Mouse (Mus musculus): ENCODE data around the gene Srrt. TPM values are rescaled to one million over a fixed set of nuclear protein-coding genes. Genes with fewer than 3 reads are reported as not detected.

Srrt gene
- 90.7 and 94.3 TPM in 2 replicates for polyA plus RNA-seq (2015; fragmentation: Nextera tagmentation; extraction: Ambion mirVana)

- under 1% methylated on average over 53 of the region's 72 CpGs for WGBS
- no peaks in the 10 kb centered on the region for H3K9me3 ChIP-seq (replicated peaks)
- peak within 1 kb of the TSS; percentile 95 for H3K9ac ChIP-seq (replicated peaks)
- ATAC-seq (ENCODE audit: low FRiP score): peak; percentile 89
- H3K4me2 ChIP-seq: peak within 1 kb of the TSS; percentile 64
- H3K27ac ChIP-seq (replicated peaks): peak within 1 kb of the TSS; percentile 94
- no peaks in the 10 kb centered on the region for H3K27me3 ChIP-seq (replicated peaks)
- peak within 1 kb of the TSS; percentile 77 for H3K4me3 ChIP-seq (replicated peaks)
- peaks cover 46% of the 10 kb centered on the region for H3K4me1 ChIP-seq
- H3K36me3 ChIP-seq: peaks cover 29% of the 10 kb centered on the region
Measured at GRCm38 (mm10) chr5:137307071-137307912, at the start of gene Srrt. Gene Srrt (minus strand): TSS chr5:137307674.

DNA sequence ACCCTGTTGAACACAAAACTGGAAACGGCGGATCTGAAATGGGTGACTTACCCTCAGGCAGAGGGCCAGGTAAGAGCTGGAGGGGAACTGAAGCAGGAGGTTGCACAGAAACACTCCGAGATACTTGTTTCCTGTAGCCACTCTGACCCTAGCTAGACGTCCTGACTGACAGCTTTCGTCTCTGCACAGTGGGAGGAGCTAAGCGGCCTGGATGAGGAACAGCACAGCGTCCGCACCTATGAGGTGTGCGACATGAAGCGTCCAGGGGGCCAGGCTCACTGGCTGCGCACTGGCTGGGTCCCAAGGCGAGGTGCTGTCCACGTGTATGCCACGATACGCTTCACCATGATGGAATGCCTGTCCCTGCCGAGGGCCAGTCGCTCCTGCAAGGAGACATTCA, 46.6 kb upstream of the Srrt start:
- Histone ChIP-seq H3K4me3 (replicated peaks) (no peak overlapping the region), H3K4me1 (peaks cover 33% of the 10 kb centered on the region)
- 92% methylated on average over 17 of the region's 17 CpGs for WGBS

GRCm38 (mm10) chr5:137352011-137352975, 44.8 kb upstream of the Srrt start:
- peak overlapping the region; percentile 54 for H3K4me3 ChIP-seq (replicated peaks)
- H3K27me3 ChIP-seq (replicated peaks): peaks cover 26% of the 10 kb centered on the region
- 26% methylated on average over 16 of the region's 16 CpGs for WGBS
- H3K36me3 ChIP-seq: no peaks in the 10 kb centered on the region
- peak overlapping the region; percentile 94 for H3K4me2 ChIP-seq
- H3K27ac ChIP-seq (replicated peaks): no peak overlapping the region
- no peaks in the 10 kb centered on the region for H3K9me3 ChIP-seq (replicated peaks)
- H3K9ac ChIP-seq (replicated peaks): no peak overlapping the region
- ATAC-seq (ENCODE audit: low FRiP score): no peak
- peaks cover 43% of the 10 kb centered on the region for H3K4me1 ChIP-seq

More for the DNA sequence above, 46.6 kb upstream of the Srrt start:
- no peaks in the 10 kb centered on the region for H3K36me3 ChIP-seq
- H3K27me3 ChIP-seq (replicated peaks): peaks cover 20% of the 10 kb centered on the region
- H3K9me3 ChIP-seq (replicated peaks): no peaks in the 10 kb centered on the region
- no peak for ATAC-seq (ENCODE audit: low FRiP score)
- H3K9ac ChIP-seq (replicated peaks): no peak overlapping the region
- no peak overlapping the region for H3K27ac ChIP-seq (replicated peaks)
- H3K4me2 ChIP-seq: no peak overlapping the region

DNA sequence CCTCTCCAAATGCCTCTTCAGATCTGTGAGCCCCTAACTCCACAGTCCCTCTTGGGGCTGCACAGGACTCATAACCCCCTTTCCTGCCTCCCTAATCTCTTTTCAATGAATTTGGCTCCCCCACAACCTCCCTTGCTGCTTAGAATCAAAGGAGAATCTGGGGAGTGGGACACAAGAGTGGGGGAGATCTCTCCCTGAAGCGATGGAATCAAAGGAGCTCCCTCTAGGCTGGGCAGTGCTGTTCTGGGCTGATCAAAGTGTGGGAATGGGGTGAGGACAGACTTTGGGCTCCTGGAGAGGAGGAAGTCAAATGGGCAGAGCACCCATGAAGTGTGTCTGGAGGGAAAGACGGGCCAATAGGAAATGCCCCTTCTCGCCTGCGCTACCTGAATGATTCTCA, 43.9 kb upstream of the Srrt start:
- Histone ChIP-seq H3K9me3 (replicated peaks) (no peaks in the 10 kb centered on the region), H3K4me1 (peaks cover 43% of the 10 kb centered on the region), H3K9ac (replicated peaks) (peak overlapping the region; percentile 68), H3K4me2 (peak overlapping the region; percentile 94), H3K27me3 (replicated peaks) (peaks cover 26% of the 10 kb centered on the region), H3K36me3 (no peaks in the 10 kb centered on the region), H3K27ac (replicated peaks) (peak overlapping the region; percentile 15; the same call in 1 of the 2 replicates), H3K4me3 (replicated peaks) (peak overlapping the region; percentile 54)
- ATAC-seq (ENCODE audit: low FRiP score): no peak
- WGBS: 13% methylated on average over 4 of the region's 4 CpGs

DNA sequence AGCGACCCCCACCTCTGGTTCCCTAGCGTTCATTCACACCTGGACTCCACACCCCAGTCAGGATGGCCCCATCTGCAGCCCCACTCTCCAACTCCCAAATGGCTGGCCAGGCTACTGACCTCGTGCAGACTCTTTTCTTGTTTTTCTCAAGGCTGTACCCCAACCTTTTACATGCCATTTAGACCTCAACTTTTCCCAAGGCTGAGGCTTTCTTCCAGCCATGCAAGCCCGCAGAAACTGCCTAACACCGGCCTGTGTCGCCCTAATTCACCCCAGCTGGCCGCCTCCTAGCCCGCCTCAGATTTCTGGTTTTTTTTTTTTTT, 43.5 kb upstream of the Srrt start:
- H3K27ac ChIP-seq (replicated peaks): peak overlapping the region; percentile 15; the same call in 1 of the 2 replicates
- WGBS: 4% methylated on average over 7 of the region's 8 CpGs
- peaks cover 26% of the 10 kb centered on the region for H3K27me3 ChIP-seq (replicated peaks)

GRCm38 (mm10) chr5:137350205-137351057, 43.0 kb upstream of the Srrt start:
- under 1% methylated on average over 55 of the region's 55 CpGs for WGBS
- Histone ChIP-seq H3K27me3 (replicated peaks) (peaks cover 26% of the 10 kb centered on the region), H3K9ac (replicated peaks) (peak overlapping the region; percentile 68), H3K4me3 (replicated peaks) (peak overlapping the region; percentile 54), H3K36me3 (no peaks in the 10 kb centered on the region), H3K27ac (replicated peaks) (peak overlapping the region; percentile 79), H3K4me1 (peaks cover 43% of the 10 kb centered on the region), H3K4me2 (peak overlapping the region; percentile 94), H3K9me3 (replicated peaks) (no peaks in the 10 kb centered on the region)
- peak; percentile 76 for ATAC-seq (ENCODE audit: low FRiP score)

More for the DNA sequence above, 43.5 kb upstream of the Srrt start:
- Histone ChIP-seq H3K9ac (replicated peaks) (peak overlapping the region; percentile 68), H3K4me3 (replicated peaks) (peak overlapping the region; percentile 54), H3K9me3 (replicated peaks) (no peaks in the 10 kb centered on the region), H3K4me2 (peak overlapping the region; percentile 94), H3K36me3 (no peaks in the 10 kb centered on the region), H3K4me1 (peaks cover 43% of the 10 kb centered on the region)
- no peak for ATAC-seq (ENCODE audit: low FRiP score)

- no peaks in the 10 kb centered on the region for H3K36me3 ChIP-seq
- no peaks in the 10 kb centered on the region for H3K9me3 ChIP-seq (replicated peaks)
- peak within 1 kb of the TSS; percentile 68 for H3K9ac ChIP-seq (replicated peaks)
- H3K27me3 ChIP-seq (replicated peaks): peaks cover 26% of the 10 kb centered on the region
- H3K4me2 ChIP-seq: peak within 1 kb of the TSS; percentile 94
- ATAC-seq (ENCODE audit: low FRiP score): peak; percentile 91
- peak within 1 kb of the TSS; percentile 54 for H3K4me3 ChIP-seq (replicated peaks)
- H3K27ac ChIP-seq (replicated peaks): peak within 1 kb of the TSS; percentile 79
- H3K4me1 ChIP-seq: peaks cover 43% of the 10 kb centered on the region
- WGBS: 1% methylated on average over 32 of the region's 32 CpGs
Measured at GRCm38 (mm10) chr5:137349384-137350204, 42.1 kb upstream of the Srrt start, which contains the start of gene Ephb4. Gene Ephb4 (plus strand): TSS chr5:137350109.

DNA sequence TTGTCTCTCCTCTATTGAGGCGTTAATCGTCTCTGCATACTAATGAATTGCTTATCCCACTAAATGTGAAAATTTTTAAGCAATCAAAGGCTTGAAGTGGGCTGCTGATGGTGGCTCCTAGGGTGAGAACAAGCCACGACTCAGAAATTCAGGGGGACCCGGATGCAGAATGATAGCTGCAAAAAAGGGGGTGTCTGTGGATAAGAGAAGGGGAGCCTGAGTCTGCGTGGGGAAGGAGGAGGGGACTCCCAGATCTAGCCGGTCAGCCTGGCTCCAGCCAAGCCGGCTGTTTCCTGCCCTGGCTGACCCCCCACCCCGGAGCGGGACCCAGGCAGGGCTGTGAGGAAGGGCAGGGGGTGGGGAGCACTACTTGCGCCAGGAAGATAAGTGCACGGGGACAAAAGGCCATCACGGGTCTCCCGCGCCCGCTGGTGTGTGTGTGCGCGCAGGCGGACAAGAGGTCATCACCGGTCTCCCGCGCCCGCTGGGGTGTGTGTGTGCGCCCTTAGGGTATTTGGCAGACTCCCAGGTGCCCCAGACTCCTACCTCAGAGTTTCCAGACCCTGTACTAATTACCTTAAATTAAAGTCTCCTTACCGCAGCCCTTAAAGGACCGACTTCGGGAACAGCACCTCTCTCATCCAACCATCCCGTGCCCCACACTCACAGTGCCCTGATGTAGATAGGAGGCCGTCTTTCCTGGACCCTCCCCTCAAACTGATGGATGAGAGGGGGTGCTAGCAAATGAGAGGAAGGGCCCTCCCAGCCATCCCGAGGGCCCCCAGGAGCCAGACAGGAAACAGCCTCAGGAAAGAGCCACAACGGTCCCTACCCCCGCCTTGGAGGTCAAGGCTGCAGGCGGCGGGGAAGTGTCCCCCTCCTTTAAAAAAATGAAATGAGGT, 41.3 kb upstream of the Srrt start:
- Histone ChIP-seq H3K9me3 (replicated peaks) (no peaks in the 10 kb centered on the region), H3K4me1 (peaks cover 43% of the 10 kb centered on the region), H3K4me3 (replicated peaks) (peak overlapping the region; percentile 54), H3K4me2 (peak overlapping the region; percentile 94), H3K27ac (replicated peaks) (peak overlapping the region; percentile 70), H3K36me3 (no peaks in the 10 kb centered on the region), H3K27me3 (replicated peaks) (peaks cover 26% of the 10 kb centered on the region), H3K9ac (replicated peaks) (peak overlapping the region; percentile 68)
- ATAC-seq (ENCODE audit: low FRiP score): no peak
- under 1% methylated on average over 33 of the region's 33 CpGs for WGBS

- H3K4me2 ChIP-seq: peak overlapping the region; percentile 94; the same call in 1 of the 2 replicates
- 34% methylated on average over 7 of the region's 7 CpGs for WGBS
- peaks cover 26% of the 10 kb centered on the region for H3K27me3 ChIP-seq (replicated peaks)
- ATAC-seq (ENCODE audit: low FRiP score): no peak
- no peaks in the 10 kb centered on the region for H3K9me3 ChIP-seq (replicated peaks)
- H3K4me1 ChIP-seq: peaks cover 43% of the 10 kb centered on the region
- H3K4me3 ChIP-seq (replicated peaks): no peak overlapping the region
- H3K27ac ChIP-seq (replicated peaks): 0 out of 2 replicates have a peak overlapping the region, but pooled peaks have one; percentile 28
- H3K9ac ChIP-seq (replicated peaks): no peak overlapping the region
- H3K36me3 ChIP-seq: no peaks in the 10 kb centered on the region
Measured at GRCm38 (mm10) chr5:137347856-137348255, 40.4 kb upstream of the Srrt start.
